Mouse (Mus musculus) limb, embryonic 13.5 days (tissue): ENCODE data around the gene Cpt1c. TPM values are rescaled to one million over a fixed set of nuclear protein-coding genes. Genes with fewer than 3 reads are reported as not detected.
A peak's percentile ranks its signal among the peaks of the same experiment; 100 is the strongest.

ENCODE experiments used
- ATAC-seq: fragments of 200-750 bp; cut with Nextera tagmentation; 2 replicates; pipeline ENCODE4 v1.8.0; 2017; ENCODE audit warnings: low read depth, moderate number of reproducible peaks, moderate TSS enrichment; ENCODE audit not compliant: low FRiP score
- H3K27ac ChIP-seq: fragments of 300-500 bp; sonication (generic); 2 replicates; pipeline ENCODE4 v1.5.1; 2015; ENCODE audit warnings: inconsistent platforms, mild to moderate bottlenecking, moderate library complexity
- H3K27me3 ChIP-seq: fragments of 300-500 bp; sonication (generic); 2 replicates; pipeline ENCODE4 v1.6.1; 2015; ENCODE audit warnings: mild to moderate bottlenecking, inconsistent platforms
- H3K36me3 ChIP-seq: fragments of 300-500 bp; sonication (generic); 2 replicates; pipeline ENCODE4 v1.6.1; 2015; ENCODE audit warnings: inconsistent platforms, mild to moderate bottlenecking, moderate library complexity
- H3K4me1 ChIP-seq: fragments of 300-500 bp; sonication (generic); 2 replicates; pipeline ENCODE4 v1.6.1; 2015; ENCODE audit warnings: inconsistent platforms
- H3K4me2 ChIP-seq: fragments of 300-500 bp; sonication (generic); replicated peaks from 2 replicates; pipeline ENCODE4 v1.6.1; 2015; ENCODE audit warnings: inconsistent platforms, mild to moderate bottlenecking, moderate library complexity
- H3K4me3 ChIP-seq: fragments of 300-500 bp; sonication (generic); 2 replicates; pipeline ENCODE4 v1.5.1; 2015; ENCODE audit warnings: moderate library complexity, mild to moderate bottlenecking, inconsistent platforms
- H3K9ac ChIP-seq: fragments of 300-500 bp; sonication (generic); 2 replicates; pipeline ENCODE4 v1.6.1; 2015; ENCODE audit warnings: mild to moderate bottlenecking, inconsistent platforms
- H3K9me3 ChIP-seq: fragments of 300-500 bp; sonication (generic); 2 replicates; pipeline ENCODE4 v1.6.1; 2016; ENCODE audit warnings: inconsistent platforms
- WGBS: fragments of 180-500 bp; shearing (Covaris S2); methylation state at CpG from one replicate; pipeline ENCODE4 v1.1.7; 2015; 5-methylcytosine and 5-hydroxymethylcytosine counted together
- polyA plus RNA-seq: library from polyadenylated mRNA; unstranded; fragments of >200 nt; fragmentation: Nextera tagmentation; extraction: Ambion mirVana; gene quantifications from 2 replicates; pipeline ENCODE4 v1.2.1, GENCODE M21; 2015

The Cpt1c gene
- polyA plus RNA-seq, 1 experiment from 2014 or later: 35.0 TPM

DNA sequence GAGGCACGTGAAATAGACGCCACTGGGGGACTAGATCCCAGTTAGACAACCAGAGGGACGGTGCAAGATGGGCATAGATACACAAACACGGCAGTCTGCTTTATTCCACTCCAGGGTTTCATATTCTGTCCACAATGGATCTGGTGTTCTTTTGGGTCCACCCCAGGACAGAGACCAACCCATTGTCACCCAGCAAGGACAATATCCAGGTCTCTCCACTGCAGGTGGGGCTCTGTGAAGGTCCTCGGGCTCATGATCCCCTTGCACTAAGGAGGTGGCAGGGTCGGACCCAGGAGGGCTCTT lies 417 bp upstream of the Cpt1c start:
- peaks cover 32% of the 10 kb centered on the region for H3K4me1 ChIP-seq
- H3K9ac ChIP-seq: 0 out of 2 replicates have a peak overlapping the region, but pooled peaks have one; percentile 45
- H3K9me3 ChIP-seq: no peaks in the 10 kb centered on the region
- peaks cover 49% of the 10 kb centered on the region for H3K36me3 ChIP-seq
- peak overlapping the region; percentile 88; the same call in 1 of the 2 replicates for H3K27ac ChIP-seq
- H3K4me3 ChIP-seq: peak overlapping the region; percentile 56
- ATAC-seq: no peak
- WGBS: 26% methylated on average over 6 of the region's 6 CpGs
- no peaks in the 10 kb centered on the region for H3K27me3 ChIP-seq
- H3K4me2 ChIP-seq: peak overlapping the region; percentile 77

GRCm38 (mm10) chr7:44973415-44974130 lies 1.1 kb downstream of the Cpt1c start:
- H3K36me3 ChIP-seq: peaks cover 34% of the 10 kb centered on the region
- WGBS: 42% methylated on average over 14 of the region's 14 CpGs
- H3K9me3 ChIP-seq: no peaks in the 10 kb centered on the region
- H3K4me2 ChIP-seq: peak overlapping the region; percentile 77
- peak overlapping the region; percentile 56 for H3K4me3 ChIP-seq
- H3K27ac ChIP-seq: peak overlapping the region; percentile 88
- peak overlapping the region; percentile 70 for H3K9ac ChIP-seq
- H3K4me1 ChIP-seq: peaks cover 35% of the 10 kb centered on the region
- no peaks in the 10 kb centered on the region for H3K27me3 ChIP-seq
- ATAC-seq: no peak

- no peaks in the 10 kb centered on the region for H3K9me3 ChIP-seq
- H3K27me3 ChIP-seq: no peaks in the 10 kb centered on the region
- peaks cover 19% of the 10 kb centered on the region for H3K36me3 ChIP-seq
- WGBS: 70% methylated on average over 7 of the region's 7 CpGs
- peak overlapping the region; percentile 55 for H3K4me3 ChIP-seq
- peak overlapping the region; percentile 73 for H3K4me2 ChIP-seq
- H3K9ac ChIP-seq: peak overlapping the region; percentile 69
- no peak for ATAC-seq
- peaks cover 35% of the 10 kb centered on the region for H3K4me1 ChIP-seq
- H3K27ac ChIP-seq: peak overlapping the region; percentile 85; the same call in 1 of the 2 replicates
Observed at GRCm38 (mm10) chr7:44971142-44971541, 3.5 kb downstream of the Cpt1c start.

- Histone ChIP-seq H3K9me3 (no peaks in the 10 kb centered on the region), H3K4me1 (peaks cover 35% of the 10 kb centered on the region), H3K27ac (peak overlapping the region; percentile 85), H3K4me2 (peak overlapping the region; percentile 73), H3K27me3 (no peaks in the 10 kb centered on the region), H3K4me3 (peak overlapping the region; percentile 55), H3K9ac (peak overlapping the region; percentile 69), H3K36me3 (peaks cover 19% of the 10 kb centered on the region)
- peak; percentile 97 for ATAC-seq
- under 1% methylated on average over 36 of the region's 36 CpGs for WGBS
Observed at GRCm38 (mm10) chr7:44970231-44970691, 4.4 kb downstream of the Cpt1c start.

- Histone ChIP-seq H3K9me3 (no peaks in the 10 kb centered on the region), H3K27ac (no peak overlapping the region), H3K9ac (no peak overlapping the region), H3K4me3 (no peak overlapping the region), H3K27me3 (no peaks in the 10 kb centered on the region), H3K4me1 (peaks cover 12% of the 10 kb centered on the region), H3K36me3 (peaks cover 50% of the 10 kb centered on the region), H3K4me2 (no peak overlapping the region)
- no peak for ATAC-seq
- 72% methylated on average over 15 of the region's 15 CpGs for WGBS
Observed at GRCm38 (mm10) chr7:44966638-44967037, 8.0 kb downstream of the Cpt1c start.

DNA sequence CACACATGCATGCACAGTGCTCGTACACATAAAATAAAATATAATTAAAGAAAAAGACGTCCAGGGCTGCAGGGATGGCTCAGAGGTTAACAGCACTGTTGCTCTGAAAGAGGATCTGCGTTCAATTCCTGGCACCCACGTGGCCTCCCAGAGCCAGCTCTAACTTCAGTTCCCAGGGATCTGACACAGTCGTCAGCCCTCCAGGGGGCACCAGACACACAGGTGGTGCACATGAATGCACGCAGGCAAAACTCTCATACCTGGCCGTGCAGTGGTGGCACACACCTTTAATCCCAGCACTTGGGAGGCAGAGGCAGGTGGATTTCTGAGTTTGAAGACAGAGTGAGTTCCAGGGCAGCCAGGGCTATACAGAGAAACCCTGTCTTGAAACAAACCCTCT lies 8.7 kb downstream of the Cpt1c start:
- peaks cover 5% of the 10 kb centered on the region for H3K4me1 ChIP-seq
- 78% methylated on average over 7 of the region's 7 CpGs for WGBS
- ATAC-seq: no peak
- no peak overlapping the region for H3K9ac ChIP-seq
- H3K4me2 ChIP-seq: no peak overlapping the region
- no peak overlapping the region for H3K27ac ChIP-seq
- H3K9me3 ChIP-seq: no peaks in the 10 kb centered on the region
- H3K4me3 ChIP-seq: no peak overlapping the region
- peaks cover 57% of the 10 kb centered on the region for H3K36me3 ChIP-seq
- no peaks in the 10 kb centered on the region for H3K27me3 ChIP-seq

DNA sequence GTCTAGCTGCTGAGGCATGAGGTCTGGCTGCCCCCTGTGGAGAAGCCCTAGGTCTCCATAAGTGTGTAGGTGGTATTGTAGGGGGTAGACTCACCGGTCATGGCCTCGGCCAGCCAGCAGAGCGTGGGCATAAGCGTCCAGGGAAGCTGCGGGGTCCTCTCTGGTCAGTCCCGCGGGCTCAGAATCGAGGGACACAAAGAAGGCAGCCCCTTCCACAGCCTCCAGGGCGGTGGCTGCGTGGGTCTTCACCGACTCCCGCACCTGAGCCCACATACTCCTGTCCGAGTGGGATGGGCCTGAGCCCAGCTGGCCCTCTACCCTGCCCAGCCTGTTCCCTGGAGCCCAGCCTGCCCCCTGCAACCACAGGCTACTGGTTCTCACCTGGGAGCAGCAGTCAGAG lies 9.7 kb downstream of the Cpt1c start:
- H3K27ac ChIP-seq: no peak overlapping the region
- no peak overlapping the region for H3K9ac ChIP-seq
- WGBS: 94% methylated on average over 13 of the region's 13 CpGs
- ATAC-seq: no peak
- no peaks in the 10 kb centered on the region for H3K9me3 ChIP-seq
- H3K27me3 ChIP-seq: no peaks in the 10 kb centered on the region
- no peak overlapping the region for H3K4me2 ChIP-seq
- peaks cover 3% of the 10 kb centered on the region for H3K4me1 ChIP-seq
- H3K36me3 ChIP-seq: peaks cover 64% of the 10 kb centered on the region
- H3K4me3 ChIP-seq: no peak overlapping the region

DNA sequence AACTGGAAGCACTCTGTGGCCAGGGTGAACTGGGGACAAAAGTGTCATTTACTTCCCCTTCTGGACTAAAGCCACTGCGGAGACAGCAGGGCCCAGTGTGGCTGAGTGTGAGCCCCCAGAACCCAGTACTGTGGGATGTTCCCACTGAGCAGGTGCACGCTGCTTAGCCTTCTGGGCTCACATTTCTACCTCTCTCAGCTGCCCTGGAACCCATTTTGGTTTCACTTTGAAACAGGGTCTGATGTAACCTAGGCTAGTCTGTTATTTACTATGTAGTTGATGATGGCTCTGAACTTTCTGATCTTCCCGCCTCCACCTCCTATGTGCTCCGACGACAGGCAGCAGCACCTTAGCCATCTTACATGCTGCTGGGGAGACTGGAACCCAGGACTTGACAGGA lies 11.8 kb downstream of the Cpt1c start:
- Histone ChIP-seq H3K4me3 (no peak overlapping the region), H3K27me3 (no peaks in the 10 kb centered on the region), H3K27ac (no peak overlapping the region), H3K9me3 (no peaks in the 10 kb centered on the region), H3K4me1 (no peaks in the 10 kb centered on the region), H3K9ac (no peak overlapping the region), H3K4me2 (no peak overlapping the region), H3K36me3 (peaks cover 79% of the 10 kb centered on the region)
- ATAC-seq: no peak
- WGBS: 88% methylated on average over 5 of the region's 5 CpGs

DNA sequence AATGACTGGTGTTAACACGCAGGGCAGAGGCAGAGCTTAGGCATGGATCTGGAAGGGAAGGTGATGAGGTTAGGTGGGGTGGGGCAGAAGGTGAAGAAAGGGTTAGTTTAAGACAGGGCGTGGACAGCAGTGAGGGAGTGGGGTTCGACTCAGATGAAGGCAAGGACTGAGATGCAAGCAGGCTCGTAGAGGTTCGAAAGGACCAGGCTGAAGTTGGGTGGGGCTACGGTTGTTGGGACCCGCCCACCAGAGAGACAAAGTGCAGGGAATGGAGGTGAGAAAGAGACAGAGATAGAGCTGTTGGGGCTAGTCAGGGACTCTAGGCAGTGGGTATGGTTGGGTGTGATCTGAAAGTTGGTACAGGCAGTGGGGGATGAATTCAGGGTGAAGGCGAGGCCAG lies 12.3 kb downstream of the Cpt1c start:
- 68% methylated on average over 8 of the region's 8 CpGs for WGBS
- H3K9ac ChIP-seq: no peak overlapping the region
- H3K36me3 ChIP-seq: peaks cover 79% of the 10 kb centered on the region
- no peak overlapping the region for H3K4me2 ChIP-seq
- no peak overlapping the region for H3K27ac ChIP-seq
- ATAC-seq: no peak
- H3K27me3 ChIP-seq: no peaks in the 10 kb centered on the region
- no peaks in the 10 kb centered on the region for H3K4me1 ChIP-seq
- H3K4me3 ChIP-seq: no peak overlapping the region
- no peaks in the 10 kb centered on the region for H3K9me3 ChIP-seq

GRCm38 (mm10) chr7:44960512-44960910 lies 14.1 kb downstream of the Cpt1c start:
- Histone ChIP-seq H3K4me3 (no peak overlapping the region), H3K36me3 (peaks cover 64% of the 10 kb centered on the region), H3K9me3 (no peaks in the 10 kb centered on the region), H3K4me1 (no peaks in the 10 kb centered on the region), H3K9ac (no peak overlapping the region), H3K27ac (no peak overlapping the region), H3K4me2 (no peak overlapping the region), H3K27me3 (no peaks in the 10 kb centered on the region)
- WGBS: 89% methylated on average over 13 of the region's 13 CpGs
- ATAC-seq: no peak

DNA sequence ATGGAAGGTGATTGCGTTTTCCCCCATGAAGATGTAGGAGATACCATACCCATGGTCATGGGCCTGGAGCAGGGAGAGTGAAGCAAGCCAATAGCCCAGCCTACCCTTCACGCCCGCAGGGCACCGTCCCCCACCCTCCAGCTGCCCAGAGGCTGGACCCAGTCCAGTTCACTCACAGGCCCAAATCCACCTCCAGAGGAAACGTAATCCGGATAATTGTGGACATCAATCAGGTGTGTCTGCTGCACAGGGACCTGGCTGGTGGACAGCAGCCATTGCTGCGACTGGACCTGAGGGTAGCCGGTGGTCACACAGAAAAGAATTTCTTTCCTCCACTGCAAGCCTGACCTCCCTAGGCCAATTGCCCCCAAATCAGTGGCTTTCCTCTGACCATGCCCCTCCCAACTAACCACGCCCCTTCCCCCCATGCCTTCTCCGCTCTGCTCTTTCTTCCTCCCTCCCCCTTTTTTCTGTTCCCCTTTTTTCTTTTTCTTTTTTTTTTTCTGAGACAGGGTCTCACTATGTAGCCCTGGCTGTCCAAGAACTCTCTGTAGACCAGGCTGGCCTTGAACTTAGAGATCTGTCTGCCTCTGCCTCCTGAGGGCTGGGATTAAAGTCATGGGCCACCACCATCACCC lies 14.7 kb downstream of the Cpt1c start:
- no peaks in the 10 kb centered on the region for H3K9me3 ChIP-seq
- no peak for ATAC-seq
- H3K4me3 ChIP-seq: no peak overlapping the region
- no peaks in the 10 kb centered on the region for H3K4me1 ChIP-seq
- no peak overlapping the region for H3K4me2 ChIP-seq
- no peak overlapping the region for H3K9ac ChIP-seq
- peaks cover 59% of the 10 kb centered on the region for H3K36me3 ChIP-seq
- no peaks in the 10 kb centered on the region for H3K27me3 ChIP-seq
- no peak overlapping the region for H3K27ac ChIP-seq
- WGBS: 85% methylated on average over 10 of the region's 10 CpGs

DNA sequence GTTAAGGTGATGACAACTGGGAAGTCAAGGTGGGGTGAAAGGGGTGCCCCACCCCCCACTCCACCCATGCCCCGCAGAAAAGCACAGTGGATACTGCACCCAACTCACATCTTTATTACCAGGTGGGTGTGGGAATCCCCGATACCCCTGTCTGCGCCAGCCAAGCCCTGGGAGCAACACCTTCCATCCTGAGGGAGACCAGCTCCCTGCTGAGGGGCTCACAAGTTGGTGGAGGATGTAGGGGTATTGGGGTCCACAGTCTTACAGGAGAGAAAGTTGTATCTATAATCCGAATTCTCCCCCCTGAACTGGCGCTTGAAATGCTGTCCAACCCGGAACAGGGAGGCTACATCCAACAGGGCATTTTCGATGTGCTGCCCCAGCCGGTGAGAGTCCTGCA lies 15.4 kb downstream of the Cpt1c start:
- Histone ChIP-seq H3K27me3 (no peaks in the 10 kb centered on the region), H3K36me3 (peaks cover 54% of the 10 kb centered on the region), H3K4me3 (no peak overlapping the region), H3K9ac (no peak overlapping the region), H3K4me1 (no peaks in the 10 kb centered on the region), H3K27ac (no peak overlapping the region), H3K4me2 (no peak overlapping the region), H3K9me3 (no peaks in the 10 kb centered on the region)
- ATAC-seq: no peak
- 89% methylated on average over 8 of the region's 8 CpGs for WGBS
